Mouse (Mus musculus): Measurements from ENCODE around the gene Psmg3.

Gene Psmg3

GRCm38 (mm10) chr5:139826357-139827055 lies at the start of gene Psmg3, which contains the start of gene Gm26938:
Gene Psmg3, minus strand, starts transcription at chr5:139826885.
Gene Gm26938, minus strand, starts transcription at chr5:139826407.
- DNase-seq (ENCODE audit: low read depth), result peak; percentile 82

- DNase-seq (ENCODE audit: low read depth), result no peak
Observed at GRCm38 (mm10) chr5:139871526-139871925, 44.8 kb upstream of the Psmg3 start.

GRCm38 (mm10) chr5:139870886-139871285 lies 44.2 kb upstream of the Psmg3 start:
- no peak for DNase-seq (ENCODE audit: low read depth)

GRCm38 (mm10) chr5:139862759-139863158 lies 36.1 kb upstream of the Psmg3 start:
- no peak for DNase-seq (ENCODE audit: low read depth)

- no peak for DNase-seq (ENCODE audit: low read depth)
Observed at GRCm38 (mm10) chr5:139860328-139861104, 33.8 kb upstream of the Psmg3 start.

- no peak for DNase-seq (ENCODE audit: low read depth)
Observed at GRCm38 (mm10) chr5:139849626-139850320, 23.1 kb upstream of the Psmg3 start.

- DNase-seq (ENCODE audit: low read depth), result no peak
Observed at GRCm38 (mm10) chr5:139839142-139839541, 12.5 kb upstream of the Psmg3 start.

GRCm38 (mm10) chr5:139838476-139838892 lies 11.8 kb upstream of the Psmg3 start:
- peak; percentile 54 for DNase-seq (ENCODE audit: low read depth)

GRCm38 (mm10) chr5:139835706-139836105 lies 9.0 kb upstream of the Psmg3 start:
- no peak for DNase-seq (ENCODE audit: low read depth)

GRCm38 (mm10) chr5:139832125-139832524 lies 5.4 kb upstream of the Psmg3 start:
- no peak for DNase-seq (ENCODE audit: low read depth)

- peak; percentile 46 for DNase-seq (ENCODE audit: low read depth)
Observed at GRCm38 (mm10) chr5:139830734-139831133, 4.0 kb upstream of the Psmg3 start.

GRCm38 (mm10) chr5:139829384-139829783 lies 2.7 kb upstream of the Psmg3 start:
- no peak for DNase-seq (ENCODE audit: low read depth)

- no peak for DNase-seq (ENCODE audit: low read depth)
Observed at GRCm38 (mm10) chr5:139827593-139827992, 908 bp upstream of the Psmg3 start.

- DNase-seq (ENCODE audit: low read depth), result no peak
Observed at GRCm38 (mm10) chr5:139825947-139826346, 738 bp downstream of the Psmg3 start.

GRCm38 (mm10) chr5:139824531-139824930 lies 2.2 kb downstream of the Psmg3 start:
- DNase-seq (ENCODE audit: low read depth), result no peak

GRCm38 (mm10) chr5:139821466-139822459 lies 4.9 kb downstream of the Psmg3 start:
- DNase-seq (ENCODE audit: low read depth), result no peak

- no peak for DNase-seq (ENCODE audit: low read depth)
Observed at GRCm38 (mm10) chr5:139819538-139820181, 7.0 kb downstream of the Psmg3 start, which contains the start of gene Tmem184a. Gene Tmem184a, minus strand, starts transcription at chr5:139819917.

- no peak for DNase-seq (ENCODE audit: low read depth)
Observed at GRCm38 (mm10) chr5:139818801-139819200, 7.9 kb downstream of the Psmg3 start.

GRCm38 (mm10) chr5:139818056-139818455 lies 8.6 kb downstream of the Psmg3 start:
- no peak for DNase-seq (ENCODE audit: low read depth)

GRCm38 (mm10) chr5:139817292-139817691 lies 9.4 kb downstream of the Psmg3 start:
- no peak for DNase-seq (ENCODE audit: low read depth)

- DNase-seq (ENCODE audit: low read depth), result no peak
Observed at GRCm38 (mm10) chr5:139816445-139816844, 10.2 kb downstream of the Psmg3 start.

Data from c-Kit-positive CD71-negative TER-119-negative erythroid progenitor cells, embryonic 14.5 days (primary cell).